Mouse (Mus musculus): ENCODE data around the gene Unc5a.

The Unc5a gene

DNA sequence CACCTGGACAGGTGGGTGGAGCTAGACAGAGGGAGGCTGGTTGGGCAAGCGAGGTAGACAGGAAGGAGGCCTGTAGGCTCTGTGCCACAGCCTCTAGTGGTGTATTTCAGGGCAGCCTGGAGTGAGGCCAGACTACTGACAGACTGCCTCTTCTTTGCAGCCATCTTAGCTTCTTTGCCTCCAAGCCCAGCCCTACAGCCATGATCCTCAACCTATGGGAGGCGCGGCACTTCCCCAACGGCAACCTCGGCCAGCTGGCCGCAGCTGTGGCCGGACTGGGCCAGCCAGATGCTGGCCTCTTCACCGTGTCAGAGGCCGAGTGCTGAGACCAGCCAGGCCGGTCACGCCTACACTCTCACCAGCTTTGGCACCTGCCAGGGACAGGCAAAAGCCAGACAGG, 55.4 kb downstream of the Unc5a start:
- DNase-seq (ENCODE audit: extremely low spot score), result no peak

DNA sequence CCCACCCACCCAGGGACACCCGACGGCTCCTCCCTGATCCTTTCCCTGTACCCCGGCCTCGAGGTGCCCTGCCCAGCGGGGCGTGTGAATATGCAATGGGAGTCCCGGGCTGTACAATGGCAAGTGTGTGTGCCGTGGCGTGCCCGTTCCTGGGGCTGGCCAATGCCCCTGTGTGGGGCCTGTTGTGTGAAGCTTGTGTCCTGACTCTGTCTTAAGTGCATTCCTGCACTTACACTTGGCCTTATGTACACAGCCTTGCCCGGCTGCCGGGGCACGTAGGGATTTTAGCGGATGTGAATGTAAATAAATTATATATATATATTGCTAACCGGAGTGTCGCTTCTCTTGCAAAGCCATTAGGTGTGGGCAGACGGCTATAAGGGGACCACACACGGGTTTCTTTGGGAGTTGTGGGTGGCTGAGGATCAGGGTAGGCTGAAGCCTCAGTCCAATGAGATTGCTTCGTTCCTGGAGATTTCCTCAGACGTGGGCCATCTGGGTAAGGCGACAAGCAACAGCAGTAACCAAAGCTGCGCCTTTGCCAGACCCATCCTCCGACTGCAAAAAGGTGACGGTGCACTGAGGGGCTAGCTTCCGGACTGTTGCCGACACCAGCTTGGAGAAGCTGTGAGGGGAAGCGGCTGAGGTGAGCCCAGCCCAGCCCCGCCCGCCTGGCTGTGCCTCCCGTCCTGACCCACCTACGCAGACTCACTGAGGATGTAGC, 56.6 kb downstream of the Unc5a start:
- DNase-seq (ENCODE audit: extremely low spot score), result no peak

GRCm38 (mm10) chr13:55006415-55006742, 57.2 kb downstream of the Unc5a start:
- no peak for DNase-seq (ENCODE audit: extremely low spot score)

DNA sequence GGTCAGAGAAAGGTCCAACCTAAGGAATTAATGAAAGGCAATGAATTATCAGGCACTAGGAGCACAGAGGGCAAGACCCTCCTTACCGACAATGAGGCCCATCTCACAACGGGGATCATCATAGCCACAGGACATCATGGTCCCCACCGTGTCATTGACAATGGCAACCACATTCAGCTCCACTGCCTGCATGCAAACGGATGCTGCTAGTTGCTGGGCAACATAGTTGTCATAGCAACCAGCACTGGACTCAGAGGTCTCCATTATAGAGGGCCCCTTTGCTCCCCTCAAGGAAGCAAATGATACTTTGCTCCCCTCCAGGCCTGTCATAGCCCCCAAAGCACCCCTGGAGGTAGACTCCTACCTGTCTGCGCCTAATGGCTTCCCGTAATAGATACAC, 59.4 kb downstream of the Unc5a start:
- DNase-seq (ENCODE audit: extremely low spot score), result no peak

DNA sequence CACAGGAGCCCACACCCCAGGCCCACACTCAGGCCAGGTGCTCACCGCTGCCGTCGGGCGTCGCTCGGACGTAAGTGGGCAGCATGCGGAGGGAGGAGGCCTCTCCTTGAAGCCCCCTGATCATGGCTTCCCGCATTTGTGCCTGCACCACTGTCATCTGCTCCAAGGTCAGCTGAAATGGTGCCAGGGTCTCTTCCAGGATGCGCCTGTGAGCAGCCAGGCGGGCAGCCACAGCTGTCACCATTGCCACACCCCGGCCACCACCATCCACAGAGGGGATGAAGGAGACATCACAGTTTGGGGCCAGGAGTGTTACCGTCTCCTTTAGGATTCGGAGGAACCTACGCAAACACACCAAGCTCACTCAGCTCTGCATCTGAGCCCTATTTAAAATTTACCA, 61.9 kb downstream of the Unc5a start:
- no peak for DNase-seq (ENCODE audit: extremely low spot score)

DNA sequence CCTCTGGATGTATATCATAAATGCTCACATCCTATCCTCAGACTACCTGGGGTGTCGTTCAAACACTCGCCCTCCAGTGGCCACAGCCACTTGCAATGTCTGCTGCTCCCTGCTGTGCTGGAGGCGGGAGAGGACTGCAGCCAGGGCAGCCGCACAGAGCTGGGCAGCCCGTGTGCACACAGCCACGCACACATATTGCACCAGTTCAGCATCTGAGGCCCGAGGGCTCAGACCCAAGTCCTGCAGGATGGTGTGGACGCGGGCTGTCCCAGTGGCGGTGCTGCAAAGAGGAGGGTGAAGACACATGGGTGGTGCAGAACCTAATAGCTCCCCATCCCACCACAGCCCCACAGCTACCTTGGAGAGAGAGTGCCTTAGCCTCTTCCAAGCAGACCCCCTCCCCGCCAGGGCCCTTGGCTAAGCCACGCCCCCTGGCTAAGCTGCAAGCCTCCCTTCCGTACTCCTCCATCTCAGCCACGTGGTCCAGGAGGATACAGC, 62.8 kb downstream of the Unc5a start:
- DNase-seq (ENCODE audit: extremely low spot score), result peak; percentile 58

DNA sequence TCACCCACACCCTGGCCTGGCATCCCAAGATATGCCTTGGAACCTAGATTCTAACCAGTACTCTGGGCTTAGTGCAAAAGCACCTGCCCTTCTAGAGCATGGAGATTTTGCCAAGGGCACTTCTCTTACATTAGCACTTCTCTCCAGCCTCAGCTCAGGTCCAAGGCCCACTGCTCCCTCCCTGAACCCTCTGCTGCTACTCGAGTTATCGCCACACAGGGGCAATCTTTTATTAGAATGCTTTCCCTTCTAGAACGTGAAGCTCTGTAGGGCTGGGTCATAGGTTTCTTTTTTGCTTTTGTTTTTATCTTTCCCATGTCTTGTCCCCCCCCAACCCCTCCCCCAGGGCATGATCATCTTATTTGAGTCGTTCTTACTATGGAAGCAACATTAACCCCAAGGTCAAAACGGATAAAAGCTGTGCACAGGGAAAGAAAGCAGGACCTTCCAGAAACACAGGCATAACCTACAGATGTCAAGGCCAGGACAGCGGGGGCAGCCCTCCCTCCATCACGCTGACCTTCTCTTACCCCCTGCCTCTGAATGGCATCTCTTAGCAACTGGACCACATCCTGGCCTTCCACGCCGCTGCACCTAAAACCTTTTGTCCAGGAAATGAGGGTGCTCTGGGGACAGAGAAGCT, 64.6 kb downstream of the Unc5a start:
- DNase-seq (ENCODE audit: extremely low spot score), result peak; percentile 42

DNA sequence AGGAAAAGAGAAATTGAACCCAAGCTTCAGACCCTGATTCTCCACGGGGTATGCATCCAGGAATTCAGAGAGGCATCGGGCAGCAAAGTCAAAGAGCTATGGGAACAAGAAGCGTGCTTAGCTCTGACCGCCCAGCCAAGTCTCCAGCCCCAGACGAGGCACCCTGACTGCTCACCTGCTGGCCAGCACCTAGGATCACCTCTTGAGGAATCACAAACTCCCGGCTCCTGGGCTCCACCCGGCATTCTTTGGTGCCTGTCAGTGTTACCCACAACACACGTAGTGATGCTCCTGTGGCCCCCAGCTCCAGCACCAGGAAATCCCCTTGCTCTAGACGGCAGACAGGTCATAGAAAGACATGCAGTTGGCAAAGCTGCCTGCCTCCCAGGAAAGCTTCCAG, 65.2 kb downstream of the Unc5a start:
- DNase-seq (ENCODE audit: extremely low spot score), result no peak

GRCm38 (mm10) chr13:55017154-55017897, 68.1 kb downstream of the Unc5a start:
- no peak for DNase-seq (ENCODE audit: extremely low spot score)

DNA sequence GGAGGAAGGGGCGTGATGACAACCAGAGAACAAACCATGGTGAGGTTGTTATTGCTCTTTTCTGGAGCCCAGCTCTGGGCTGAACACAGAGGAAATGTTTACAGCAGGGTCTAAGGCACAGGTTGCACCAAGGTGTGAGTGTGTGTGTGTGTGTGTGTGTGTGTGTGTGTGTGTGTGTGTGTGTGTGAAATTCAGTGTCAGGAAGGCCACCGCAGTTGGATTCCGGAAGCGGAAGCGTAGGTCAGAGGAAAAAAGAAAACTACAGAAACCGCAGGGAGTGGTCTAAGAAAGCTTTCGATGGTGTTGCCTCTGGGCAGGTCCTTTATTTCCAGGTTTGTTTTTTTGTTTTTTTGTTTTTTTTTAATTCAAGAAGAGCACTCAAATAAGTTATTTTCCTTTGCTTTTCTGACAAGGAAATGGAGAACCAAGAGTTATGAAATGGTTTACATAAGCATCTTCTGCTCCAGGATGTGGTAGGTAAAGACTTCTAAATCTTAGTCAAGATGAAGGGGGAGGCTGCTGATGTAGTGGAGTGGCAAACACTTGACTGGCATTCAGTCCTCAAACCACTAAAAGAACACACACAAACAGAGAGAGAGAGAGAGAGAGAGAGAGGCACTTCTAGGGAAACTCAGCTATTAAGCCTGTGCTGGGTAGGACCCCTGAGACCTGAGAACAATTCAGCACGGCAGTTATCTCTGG, 68.8 kb downstream of the Unc5a start:
- no peak for DNase-seq (ENCODE audit: extremely low spot score)

- DNase-seq (ENCODE audit: extremely low spot score), result no peak
Measured at GRCm38 (mm10) chr13:55018700-55019099, 69.5 kb downstream of the Unc5a start.

DNA sequence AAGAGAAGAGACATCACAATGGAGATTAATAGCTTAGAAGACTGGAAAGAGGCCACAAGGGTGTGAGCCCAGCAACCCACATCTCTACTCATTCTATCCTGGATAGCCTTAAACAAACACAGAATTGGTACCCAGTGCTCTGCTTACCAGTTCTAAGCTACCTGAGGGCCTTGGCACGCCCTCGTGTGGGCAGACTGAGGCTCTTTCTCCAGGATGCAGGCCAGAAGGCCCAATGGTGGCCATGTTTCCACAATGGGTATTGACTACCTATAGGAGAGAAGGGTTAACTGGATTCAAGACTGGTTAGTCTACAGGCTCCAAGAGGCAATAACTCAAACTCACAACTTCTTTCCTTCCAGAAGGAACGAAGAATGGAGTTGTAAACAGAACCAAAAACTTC, 70.0 kb downstream of the Unc5a start:
- DNase-seq (ENCODE audit: extremely low spot score), result no peak

- no peak for DNase-seq (ENCODE audit: extremely low spot score)
Measured at GRCm38 (mm10) chr13:55020051-55020450, 70.8 kb downstream of the Unc5a start.

- no peak for DNase-seq (ENCODE audit: extremely low spot score)
Measured at GRCm38 (mm10) chr13:55021194-55021779, 72.1 kb downstream of the Unc5a start, which contains the start of gene Hk3. Gene Hk3, minus strand, starts transcription at chr13:55021385.

- DNase-seq (ENCODE audit: extremely low spot score), result no peak
Measured at GRCm38 (mm10) chr13:55022256-55022655, 73.0 kb downstream of the Unc5a start.

- DNase-seq (ENCODE audit: extremely low spot score), result no peak
Measured at GRCm38 (mm10) chr13:55022715-55023114, 73.5 kb downstream of the Unc5a start.

DNA sequence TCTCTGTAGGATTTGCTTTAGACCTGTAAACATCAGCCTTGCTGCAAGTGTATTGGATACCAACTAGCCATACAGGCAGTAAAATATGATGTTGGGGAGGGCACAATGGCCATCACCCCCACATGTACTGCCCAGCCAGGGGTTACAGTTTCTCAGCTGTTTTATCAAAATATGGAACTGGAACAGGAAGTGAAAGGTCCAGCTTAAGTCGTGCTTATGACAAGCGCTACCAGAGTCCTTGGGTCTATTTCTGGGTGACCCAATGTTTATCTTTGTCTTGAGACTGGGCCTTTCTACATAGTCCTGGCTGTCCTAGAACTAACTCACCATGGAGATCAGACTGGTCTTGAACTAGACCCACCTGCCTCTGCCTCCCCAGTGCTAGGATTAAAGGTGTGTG, 75.0 kb downstream of the Unc5a start:
- no peak for DNase-seq (ENCODE audit: extremely low spot score)

- DNase-seq (ENCODE audit: extremely low spot score), result no peak
Measured at GRCm38 (mm10) chr13:55040016-55040415, 90.8 kb downstream of the Unc5a start.

- DNase-seq (ENCODE audit: extremely low spot score), result no peak
Measured at GRCm38 (mm10) chr13:55047706-55048105, 98.5 kb downstream of the Unc5a start.
